Mouse (Mus musculus) spleen, adult 2 months (tissue): ENCODE data around the gene Entr1. TPM values are rescaled to one million over a fixed set of nuclear protein-coding genes. Genes with fewer than 3 reads are reported as not detected.

Source experiments
- DNase-seq, 2 experiments: peaks; one replicate each; pipeline versions ENCODE4 v3.0.0 to v3.0.0-alpha.2; 2012 to 2021; ENCODE audit warnings: low spot score in 2 of 2, low read depth in 1 of 2
- H3K27ac ChIP-seq: fragments of 200-500 bp; 2 replicates; pipeline ENCODE4 v1.5.1; 2012; ENCODE audit warnings: low read length, inconsistent platforms; ENCODE audit not compliant: insufficient read depth
- H3K27me3 ChIP-seq: fragments of 200-500 bp; 2 replicates; pipeline ENCODE4 v1.6.1; 2012; ENCODE audit warnings: mild to moderate bottlenecking, moderate library complexity, low read length, inconsistent platforms; ENCODE audit not compliant: control insufficient read depth, insufficient read depth
- H3K36me3 ChIP-seq: fragments of 200-500 bp; 2 replicates; pipeline ENCODE4 v1.6.1; 2012; ENCODE audit warnings: mild to moderate bottlenecking, low read length, inconsistent platforms; ENCODE audit not compliant: control insufficient read depth, insufficient read depth
- H3K4me1 ChIP-seq: fragments of 200-500 bp; 2 replicates; pipeline ENCODE4 v1.6.1; 2011; ENCODE audit warnings: inconsistent platforms; ENCODE audit not compliant: control insufficient read depth, insufficient read depth, insufficient read length
- H3K4me3 ChIP-seq: fragments of 200-500 bp; 2 replicates; pipeline ENCODE4 v1.5.1; 2011; ENCODE audit warnings: mild to moderate bottlenecking, inconsistent platforms; ENCODE audit not compliant: insufficient read depth, insufficient read length; ENCODE audit errors: extremely low read depth
- CTCF ChIP-seq: fragments of 200-500 bp; IDR thresholded peaks from 2 replicates; pipeline ENCODE4 v1.5.1; 2011; ENCODE audit warnings: mild to moderate bottlenecking, inconsistent platforms; ENCODE audit not compliant: insufficient read depth, insufficient read length, insufficient replicate concordance; ENCODE audit errors: extremely low read depth
- POLR2A ChIP-seq: fragments of 200-500 bp; IDR thresholded peaks from 2 replicates; pipeline ENCODE4 v1.6.1; 2011; ENCODE audit warnings: low read depth, low read length, inconsistent platforms
- WGBS: fragments of 180-500 bp; shearing (Covaris S2); methylation state at CpG from one replicate; pipeline ENCODE4 v1.1.7; 2018; 5-methylcytosine and 5-hydroxymethylcytosine counted together
- polyA plus RNA-seq: library from polyadenylated mRNA; depleted of rRNA; stranded (reverse); fragments of >200 nt; gene quantifications from 2 replicates; pipeline ENCODE4 v1.2.3, GENCODE M21; 2012; rRNA removed

Gene Entr1
- polyA plus RNA-seq, 1 experiment, result 60.1 TPM

DNA sequence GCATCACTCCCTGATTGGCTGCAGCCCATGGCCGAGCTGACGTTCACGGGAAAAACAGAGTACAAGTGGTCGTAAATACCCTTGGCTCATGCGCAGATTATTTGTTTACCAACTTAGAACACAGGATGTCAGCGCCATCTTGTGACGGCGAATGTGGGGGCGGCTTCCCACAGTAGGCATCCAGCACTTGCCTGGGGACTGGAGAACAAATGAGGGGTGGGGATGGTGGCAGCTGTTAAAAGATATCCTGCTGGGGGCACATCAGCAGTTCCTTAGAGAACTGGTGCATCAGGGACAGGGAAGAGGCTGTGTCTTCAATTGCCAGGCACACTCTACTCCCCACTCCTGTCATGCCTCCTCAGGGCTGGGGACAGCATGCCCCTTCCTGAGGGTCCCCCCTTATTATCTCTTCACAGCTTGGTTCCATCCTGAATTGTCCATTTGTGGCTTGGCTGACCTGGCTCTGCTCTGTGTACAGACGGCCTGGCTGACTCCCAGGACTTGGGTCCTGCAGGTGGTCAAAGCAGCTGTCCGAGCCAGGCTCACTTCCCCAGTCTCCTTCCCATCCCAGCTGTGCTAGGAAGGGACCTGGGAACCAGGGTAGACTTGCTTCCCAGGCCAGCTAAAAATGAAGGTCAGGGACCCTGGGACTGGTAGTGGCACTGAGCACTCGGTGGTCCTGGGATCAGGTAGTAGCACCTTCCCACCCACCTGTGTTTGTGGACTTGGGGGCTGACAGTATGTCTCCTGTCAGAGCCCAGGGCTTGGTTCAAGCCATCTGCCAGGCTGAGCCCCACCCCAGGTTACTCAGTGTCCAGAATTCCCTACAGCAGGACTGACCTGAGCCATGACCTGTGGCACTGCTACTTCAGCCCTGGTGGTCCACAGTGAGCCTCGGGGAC lies 50.6 kb downstream of the Entr1 start:
- Histone ChIP-seq H3K27me3 (no peaks in the 10 kb centered on the region), H3K27ac (no peak overlapping the region), H3K4me1 (no peaks in the 10 kb centered on the region), H3K4me3 (no peak overlapping the region), H3K36me3 (peaks cover 3% of the 10 kb centered on the region; the same call in 1 of the 2 replicates)
- DNase-seq, result no peak
- 90% methylated on average over 9 of the region's 13 CpGs for WGBS
- no peak for TF ChIP-seq POLR2A
- no peak for TF ChIP-seq CTCF

Other genes starting within 250 kb of the Entr1 start
- 0.04 TPM in 1 of 2 replicates, not detected in the other for gene Lhx3, start 181.0 kb downstream of the Entr1 start, polyA plus RNA-seq
- gene Qsox2, start 151.8 kb downstream of the Entr1 start, polyA plus RNA-seq, result 7.0 and 9.8 TPM in 2 replicates
- not detected in 2 replicates for gene Ccdc187, start 94.8 kb downstream of the Entr1 start, polyA plus RNA-seq
- gene Gpsm1, start 73.8 kb downstream of the Entr1 start, polyA plus RNA-seq, result 17.7 and 21.1 TPM in 2 replicates
- 13.4 and 20.0 TPM in 2 replicates for gene Dnlz, start 37.2 kb downstream of the Entr1 start, polyA plus RNA-seq
- gene Card9, start 28.4 kb downstream of the Entr1 start, polyA plus RNA-seq, result 11.9 and 17.7 TPM in 2 replicates
- gene Snapc4, start 8.7 kb downstream of the Entr1 start, polyA plus RNA-seq, result 41.1 and 46.5 TPM in 2 replicates
- 17.6 and 21.2 TPM in 2 replicates for gene Pmpca, start within 50 bp of the Entr1 start, polyA plus RNA-seq
- gene Inpp5e, start 19.9 kb upstream of the Entr1 start, polyA plus RNA-seq, result 22.8 and 26.1 TPM in 2 replicates
- 65.2 and 74.3 TPM in 2 replicates for gene Sec16a, start 55.9 kb upstream of the Entr1 start, polyA plus RNA-seq
- 34.6 and 39.6 TPM in 2 replicates for gene Notch1, start 127.3 kb upstream of the Entr1 start, polyA plus RNA-seq
- 167 and 196 TPM in 2 replicates for gene Egfl7, start 190.7 kb upstream of the Entr1 start, polyA plus RNA-seq
- gene Gm20532, start 197.3 kb upstream of the Entr1 start, polyA plus RNA-seq, result not detected in 2 replicates
- gene Agpat2, start 215.1 kb upstream of the Entr1 start, polyA plus RNA-seq, result 22.7 and 27.7 TPM in 2 replicates
- 3.0 and 3.6 TPM in 2 replicates for gene Fam69b, start 239.1 kb upstream of the Entr1 start, polyA plus RNA-seq